Mouse (Mus musculus): Measurements from ENCODE around the gene Efcab6.

Efcab6 gene

DNA sequence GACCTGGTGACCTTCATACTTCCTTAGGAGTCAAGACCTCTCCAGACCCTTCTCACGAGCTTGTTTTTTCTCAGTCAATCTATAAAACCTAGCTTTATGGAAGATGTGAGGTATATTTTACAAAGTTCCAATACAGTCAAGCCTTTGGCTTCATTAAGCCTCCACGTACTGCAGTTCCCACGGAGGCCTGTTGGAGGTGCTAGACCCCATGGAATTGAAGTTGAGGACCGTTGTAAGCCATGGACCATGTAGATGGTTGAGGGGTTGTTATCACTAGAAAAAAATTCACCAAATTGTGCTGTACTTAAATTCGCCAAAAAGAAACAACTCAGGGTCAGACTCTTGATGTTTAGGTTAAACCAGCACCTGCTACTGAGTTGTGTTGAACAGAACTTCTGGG is 9.1 kb downstream of the Efcab6 start:
- no peak for DNase-seq

DNA sequence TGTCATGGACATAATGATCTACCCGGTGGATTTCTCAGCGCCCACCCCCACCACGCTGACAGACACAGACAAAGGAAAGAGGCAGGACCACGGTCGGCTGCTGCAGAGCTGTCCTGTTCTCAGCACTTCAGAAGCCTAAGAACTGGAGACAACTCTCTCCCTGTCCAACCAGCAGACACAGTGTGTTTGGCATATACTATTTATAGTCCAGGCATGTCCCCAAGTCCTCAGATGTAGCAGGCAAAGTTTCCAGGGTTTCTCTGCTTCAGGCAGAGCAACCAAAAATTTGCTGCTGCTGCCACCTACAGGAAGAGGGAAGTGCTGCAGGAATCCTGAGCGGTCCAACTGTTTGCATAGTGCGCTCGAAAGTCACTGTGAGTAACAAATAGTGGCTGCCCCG is 11.3 kb downstream of the Efcab6 start:
- DNase-seq = peak in 1 of 2 experiments; percentile 26

DNA sequence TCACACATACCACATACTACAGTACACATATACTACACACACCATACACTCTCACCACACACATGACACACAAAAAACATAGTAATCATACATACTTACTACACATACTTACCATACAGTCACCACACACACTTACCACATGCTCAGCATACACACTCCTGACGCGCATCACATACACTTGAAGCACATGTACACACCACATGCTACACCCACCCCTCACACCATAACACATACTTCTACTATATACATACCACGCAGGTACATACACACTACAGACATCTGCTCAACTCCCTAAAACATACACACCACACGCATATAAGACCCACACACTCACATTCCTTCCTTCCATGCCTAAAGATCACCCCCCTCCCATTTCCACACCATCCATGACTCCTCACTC is 11.9 kb downstream of the Efcab6 start:
- no peak for DNase-seq

DNA sequence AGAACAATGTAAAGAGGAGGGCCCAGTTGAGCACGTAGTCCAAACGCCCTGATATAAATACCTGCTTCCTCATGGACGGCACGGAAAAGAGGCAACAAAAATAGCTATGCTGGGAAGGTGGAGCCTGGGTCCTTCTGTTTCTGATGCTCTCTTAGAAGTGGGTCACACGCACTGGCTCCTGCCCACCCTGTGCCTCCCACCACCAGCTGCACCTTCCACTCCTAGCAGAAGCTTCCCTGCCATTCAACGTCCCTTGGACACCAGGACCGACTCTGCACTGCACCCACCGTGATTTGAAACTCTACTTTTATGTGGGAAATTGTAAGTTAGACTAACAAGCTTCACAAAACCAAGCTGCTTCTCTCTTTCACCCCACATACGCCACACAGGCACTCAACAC is 12.8 kb downstream of the Efcab6 start:
- no peak for DNase-seq

DNA sequence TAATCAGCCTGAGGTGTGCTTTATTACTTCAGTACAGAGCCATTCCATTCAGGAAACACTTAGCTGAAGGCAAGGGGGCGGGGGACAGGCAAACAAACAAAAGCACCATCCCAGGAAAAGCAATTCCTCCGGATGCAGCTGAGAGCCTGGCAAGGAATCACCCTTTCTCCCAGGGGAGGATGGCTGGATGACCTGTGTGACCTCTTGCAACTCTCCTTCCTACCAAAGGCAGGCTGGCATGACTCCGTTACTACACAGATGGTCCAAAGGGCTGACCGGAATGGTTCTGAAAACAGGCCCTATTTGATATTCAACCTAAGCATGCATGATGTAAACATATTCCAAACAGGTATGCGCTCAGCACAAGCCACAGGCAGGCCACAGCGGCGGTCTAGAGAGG is 15.6 kb downstream of the Efcab6 start:
- DNase-seq = no peak

DNA sequence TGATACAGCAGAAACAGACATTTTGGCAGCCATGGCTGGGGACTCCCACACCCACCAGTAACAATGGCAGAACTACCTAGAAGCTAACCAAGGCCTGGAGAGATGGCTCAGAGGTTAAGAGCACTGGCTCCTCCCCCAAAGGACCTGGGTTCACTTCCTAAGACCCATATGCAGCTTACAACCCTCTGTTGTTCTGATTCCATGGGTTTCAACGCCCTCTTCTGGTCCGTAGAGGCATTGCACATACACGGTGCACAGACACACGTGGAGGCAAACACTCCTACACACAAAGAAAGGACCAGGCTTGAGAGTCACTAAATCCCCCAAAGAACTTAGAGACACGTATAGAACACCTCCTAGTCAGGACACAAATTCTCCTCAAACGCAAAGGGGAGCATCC is 19.6 kb downstream of the Efcab6 start:
- no peak for DNase-seq

DNA sequence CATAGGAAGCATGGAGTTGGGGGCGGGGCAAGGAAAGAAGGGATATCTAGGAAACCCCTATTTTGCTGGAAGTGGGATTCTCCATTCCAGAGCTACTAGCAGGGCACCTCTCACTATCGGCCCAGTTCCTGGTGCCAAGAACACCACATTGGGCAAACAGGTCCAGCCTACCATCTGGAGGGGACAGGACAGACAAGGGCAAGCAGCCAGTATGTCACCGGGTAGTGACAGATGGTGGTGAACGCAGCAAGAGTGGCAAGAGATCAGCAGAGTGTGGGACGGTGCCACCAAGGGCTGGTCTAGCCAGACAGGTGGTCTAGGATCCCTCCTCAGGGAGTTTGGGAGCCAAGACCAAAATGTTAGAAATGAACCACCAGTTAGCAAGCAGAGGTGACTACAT is 28.1 kb downstream of the Efcab6 start:
- no peak for DNase-seq

DNA sequence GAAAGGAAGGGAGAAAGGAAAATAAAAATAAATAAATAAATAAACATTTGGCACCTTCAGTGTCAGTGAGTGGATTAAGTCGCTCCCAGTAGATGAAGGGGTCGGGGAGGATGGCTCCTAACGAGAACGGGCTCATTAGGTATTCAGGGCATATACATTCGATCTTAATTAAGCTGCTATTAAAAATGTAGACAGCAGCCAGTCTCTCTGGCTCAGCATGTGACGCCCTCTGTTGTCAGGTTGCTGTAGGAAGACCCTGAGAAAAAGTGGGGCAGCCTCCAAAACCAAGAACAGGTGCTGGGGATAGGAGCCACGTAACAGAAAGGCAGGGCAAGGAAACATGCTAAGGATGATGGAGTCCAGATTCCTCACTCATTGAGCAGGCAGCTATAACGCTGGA is 39.5 kb downstream of the Efcab6 start:
- no peak for DNase-seq

DNA sequence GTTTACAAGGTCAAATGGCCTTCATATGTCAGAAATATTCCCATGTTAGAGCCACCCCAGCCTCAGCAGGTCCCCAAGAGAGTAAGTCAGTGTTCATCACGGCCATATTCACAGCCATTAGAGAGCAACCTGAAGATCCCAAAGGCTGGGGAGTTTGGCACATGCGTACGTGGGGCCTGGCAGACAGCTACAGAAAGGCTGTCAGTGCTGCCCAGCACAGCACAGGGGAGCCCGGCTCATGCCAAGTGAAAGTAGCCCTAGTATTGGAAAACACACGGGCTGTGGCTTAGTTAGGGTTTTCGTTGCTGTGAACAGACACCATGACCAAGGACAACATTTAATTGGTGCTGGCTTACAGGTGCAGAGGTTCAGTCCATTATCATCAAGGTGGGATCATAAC is 40.3 kb downstream of the Efcab6 start:
- DNase-seq = no peak

DNA sequence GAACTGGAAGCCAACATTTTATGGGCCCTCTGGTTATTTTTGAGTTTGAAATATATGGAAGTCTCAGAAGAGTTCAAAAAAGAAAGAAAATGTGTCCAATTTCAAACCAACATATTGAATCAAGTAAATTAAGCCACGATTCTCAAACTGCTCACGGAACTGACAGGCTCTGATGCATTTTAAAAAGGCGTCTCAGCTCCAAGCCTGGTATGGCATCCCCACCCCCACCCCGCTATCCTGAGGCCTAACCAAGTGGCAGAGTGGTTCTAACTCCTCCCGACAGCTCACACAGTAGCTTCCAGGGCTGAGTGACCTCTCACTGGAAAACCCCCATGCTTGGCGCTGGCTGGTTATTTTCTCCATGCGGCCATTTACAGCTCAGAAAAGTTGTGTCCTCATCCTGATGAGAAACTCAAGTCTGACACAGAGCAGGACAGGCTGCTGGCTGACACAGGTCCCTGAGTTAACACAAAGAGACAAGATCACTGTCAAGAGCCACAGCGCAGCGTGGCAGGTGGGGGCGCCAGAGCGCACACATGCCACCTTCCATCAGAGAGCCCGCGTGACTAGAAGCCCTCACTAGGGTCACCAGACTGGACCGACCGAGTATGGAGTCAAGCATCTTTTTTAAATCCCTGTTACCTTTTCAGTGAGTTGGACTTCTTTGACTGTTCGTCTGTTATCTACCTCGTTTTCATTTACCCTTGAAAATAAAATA is 55.7 kb downstream of the Efcab6 start:
- DNase-seq = no peak

DNA sequence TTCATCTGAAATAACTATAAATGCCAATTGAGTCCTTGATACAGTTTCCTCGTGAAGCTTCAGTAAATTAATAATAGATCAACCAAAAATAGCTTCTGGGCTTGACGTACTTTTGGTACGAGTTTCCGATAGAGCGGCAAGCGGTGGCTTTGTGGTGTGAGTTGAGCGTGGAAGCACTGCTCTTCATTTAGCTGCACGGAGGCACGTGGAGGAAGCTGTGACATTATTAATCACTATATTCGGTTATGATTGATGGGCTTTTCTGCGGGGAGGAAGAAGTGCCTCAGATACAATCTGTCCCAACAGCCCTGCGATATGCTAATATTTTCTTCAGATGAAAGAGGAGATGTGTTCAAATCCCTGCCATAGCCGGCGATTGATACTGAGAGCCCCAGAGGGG is 60.9 kb downstream of the Efcab6 start:
- DNase-seq = no peak

DNA sequence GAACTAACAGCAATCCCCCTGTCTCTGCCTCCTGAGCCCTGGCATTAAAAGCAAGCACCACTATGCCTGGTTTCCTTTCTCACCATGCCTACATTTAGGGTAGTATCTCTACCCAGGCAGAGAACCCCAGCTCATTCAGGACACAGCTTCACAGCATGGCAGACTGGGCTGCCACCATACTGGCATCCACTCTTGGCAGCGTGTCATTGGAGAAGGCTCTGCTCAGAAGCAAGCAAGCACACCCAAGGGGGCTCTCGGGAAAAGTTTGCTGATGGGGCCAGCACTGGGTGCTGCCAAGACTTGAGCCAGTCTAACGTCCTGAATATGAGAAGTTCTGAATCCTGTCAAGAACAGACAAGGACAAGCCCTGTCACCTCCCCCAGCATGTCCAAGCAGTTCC is 66.1 kb downstream of the Efcab6 start:
- no peak for DNase-seq

DNA sequence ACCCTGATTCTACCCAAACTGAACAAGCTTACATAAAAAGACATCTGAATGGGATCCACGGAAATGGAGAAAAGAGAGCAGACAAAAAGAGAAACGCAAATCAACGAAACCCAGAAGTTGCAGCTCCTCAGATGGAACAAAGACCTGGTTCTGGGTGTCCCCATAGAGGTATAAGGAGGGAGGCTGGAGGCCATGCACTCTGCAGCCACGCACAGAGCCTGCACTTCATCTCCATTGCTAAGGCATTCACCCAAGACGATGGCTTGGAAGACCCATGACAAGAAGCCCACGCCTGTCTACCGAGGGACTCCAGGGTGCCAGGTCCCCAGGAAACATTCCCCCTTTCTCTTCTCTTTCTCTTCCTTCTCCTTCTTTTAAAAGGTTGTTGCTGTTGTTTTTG is 66.6 kb downstream of the Efcab6 start:
- no peak for DNase-seq

DNA sequence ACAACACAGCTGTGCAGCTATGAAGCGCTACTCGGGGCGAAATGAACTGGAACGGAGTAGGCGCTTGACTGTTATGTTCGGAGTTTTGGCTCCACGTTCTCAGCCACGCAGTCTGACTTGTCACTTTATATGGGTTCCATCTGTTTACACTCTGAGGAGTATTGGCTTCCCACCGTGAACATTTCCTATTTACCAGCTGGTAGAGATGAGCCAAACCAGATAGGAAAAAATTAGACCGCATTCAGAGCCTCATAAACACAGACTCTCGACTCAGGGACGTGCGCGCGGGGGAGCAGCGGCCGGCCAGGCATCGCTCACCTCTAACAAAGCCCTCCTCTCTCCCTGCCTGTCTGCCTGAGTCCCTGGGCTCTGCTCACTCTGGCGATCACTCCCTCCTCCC is 67.1 kb downstream of the Efcab6 start:
- DNase-seq = no peak

DNA sequence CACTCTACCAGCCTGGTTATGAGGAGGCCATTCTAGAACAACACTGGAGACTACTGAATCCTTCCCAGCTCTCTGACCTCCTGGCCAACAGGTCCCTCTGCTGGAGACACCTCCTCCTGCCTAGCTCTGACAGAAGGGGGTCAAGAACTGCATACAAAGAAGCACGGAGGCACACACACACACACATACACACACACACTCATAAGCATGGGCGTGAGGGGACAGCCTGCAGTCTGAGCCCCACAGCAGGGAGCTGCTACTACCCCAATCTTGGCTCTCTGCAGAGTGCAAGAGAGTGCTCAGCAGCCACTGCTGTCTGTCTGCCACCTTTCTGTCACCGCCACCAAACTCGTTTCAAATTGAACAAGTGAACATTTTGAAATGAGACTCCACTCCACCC is 67.6 kb downstream of the Efcab6 start:
- DNase-seq = no peak

DNA sequence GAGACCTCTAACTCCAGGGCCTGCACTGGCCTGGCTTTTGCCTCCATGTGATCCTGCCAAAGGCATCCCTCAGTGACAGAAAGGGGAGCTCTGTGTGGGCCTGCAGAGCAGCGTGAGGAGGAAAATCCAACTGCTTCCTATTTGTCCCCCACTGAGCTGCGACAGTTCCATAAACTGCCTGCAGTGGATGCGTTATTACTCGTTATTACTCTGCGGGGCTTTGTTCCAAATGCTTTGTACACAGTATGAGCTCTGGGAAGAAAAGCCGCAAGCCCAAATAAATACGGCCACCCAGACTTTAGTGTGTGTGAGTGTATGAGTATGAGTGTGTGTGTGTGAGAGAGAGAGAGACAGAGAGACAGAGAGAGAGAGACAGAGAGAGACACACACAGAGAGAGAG is 68.3 kb downstream of the Efcab6 start:
- no peak for DNase-seq

DNA sequence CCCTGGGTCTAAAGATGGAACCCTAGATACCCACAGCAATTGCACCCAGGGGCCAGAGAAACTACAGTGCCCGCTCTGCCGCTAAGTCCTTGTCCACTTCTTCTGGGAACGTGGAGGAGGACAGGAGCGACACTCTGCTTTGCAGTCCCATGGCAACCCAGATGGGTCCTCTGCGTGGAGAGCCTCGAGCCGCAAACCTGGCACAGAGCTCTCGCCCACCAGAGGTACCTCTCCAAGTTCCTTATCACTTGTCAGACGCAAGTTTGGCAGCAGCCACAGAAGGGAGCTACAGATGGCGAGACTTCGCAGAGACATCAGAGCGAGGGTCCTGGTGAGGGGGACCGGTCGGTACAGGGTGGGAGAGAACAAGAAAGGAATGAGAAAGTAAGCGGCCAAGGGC is 73.0 kb downstream of the Efcab6 start:
- no peak for DNase-seq

DNA sequence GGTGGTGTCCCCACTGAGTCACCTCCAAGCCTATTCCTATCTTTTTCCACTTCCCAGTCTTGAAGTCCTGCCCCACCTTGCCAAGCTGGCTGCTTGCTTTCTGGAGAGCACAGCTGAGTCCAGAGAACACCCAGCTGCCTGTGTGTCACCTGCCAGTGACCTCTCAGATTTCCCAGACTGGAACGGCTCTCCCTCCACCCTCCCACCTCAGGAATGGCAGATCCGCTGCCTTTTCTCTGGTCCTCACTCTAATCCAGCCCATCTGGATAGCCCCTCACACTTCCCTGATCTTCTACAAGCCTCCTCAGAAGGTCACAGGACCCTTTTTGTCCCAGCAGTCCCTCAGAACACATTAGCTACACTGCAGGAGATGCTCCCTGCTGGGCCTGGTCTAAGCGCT is 73.7 kb downstream of the Efcab6 start:
- DNase-seq = no peak

DNA sequence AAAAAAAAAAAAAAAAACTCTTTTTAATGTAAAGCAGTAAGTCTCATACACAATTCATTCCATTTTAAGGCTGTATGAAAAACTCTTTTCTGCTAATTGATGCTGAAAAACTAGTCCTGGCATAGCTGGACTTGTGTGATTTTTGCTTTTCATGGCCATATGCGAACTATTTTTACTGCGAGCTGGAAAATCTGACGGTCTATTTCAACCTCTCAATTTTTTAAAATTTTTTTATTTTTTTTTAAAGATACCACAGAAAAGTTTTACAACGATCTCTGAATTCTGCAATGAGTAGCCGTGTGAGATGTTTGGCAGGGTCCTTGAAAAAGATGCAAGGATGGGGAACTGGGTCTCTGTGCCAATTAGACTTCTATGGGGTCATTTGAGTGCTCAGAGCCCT is 75.9 kb downstream of the Efcab6 start:
- no peak for DNase-seq

DNA sequence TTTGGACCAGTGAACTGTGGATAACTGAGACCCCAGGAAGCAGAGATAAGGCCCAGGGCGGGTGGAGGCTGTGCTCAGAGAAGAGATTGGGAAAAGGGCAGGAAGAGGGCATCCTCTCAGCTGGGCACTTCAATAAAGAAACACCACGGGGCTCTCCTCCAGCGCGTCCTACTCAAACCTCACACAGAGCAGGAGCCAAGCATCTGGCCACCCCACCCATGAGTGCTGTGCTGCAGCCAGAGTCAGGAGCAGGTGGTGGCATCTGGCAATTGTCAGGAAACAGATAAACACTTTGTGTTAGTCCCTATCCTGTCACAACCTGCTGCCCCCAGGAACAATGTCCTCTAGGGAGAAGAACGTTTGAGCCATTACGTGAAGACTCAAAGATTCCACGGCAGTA is 77.1 kb downstream of the Efcab6 start:
- DNase-seq = no peak

DNA sequence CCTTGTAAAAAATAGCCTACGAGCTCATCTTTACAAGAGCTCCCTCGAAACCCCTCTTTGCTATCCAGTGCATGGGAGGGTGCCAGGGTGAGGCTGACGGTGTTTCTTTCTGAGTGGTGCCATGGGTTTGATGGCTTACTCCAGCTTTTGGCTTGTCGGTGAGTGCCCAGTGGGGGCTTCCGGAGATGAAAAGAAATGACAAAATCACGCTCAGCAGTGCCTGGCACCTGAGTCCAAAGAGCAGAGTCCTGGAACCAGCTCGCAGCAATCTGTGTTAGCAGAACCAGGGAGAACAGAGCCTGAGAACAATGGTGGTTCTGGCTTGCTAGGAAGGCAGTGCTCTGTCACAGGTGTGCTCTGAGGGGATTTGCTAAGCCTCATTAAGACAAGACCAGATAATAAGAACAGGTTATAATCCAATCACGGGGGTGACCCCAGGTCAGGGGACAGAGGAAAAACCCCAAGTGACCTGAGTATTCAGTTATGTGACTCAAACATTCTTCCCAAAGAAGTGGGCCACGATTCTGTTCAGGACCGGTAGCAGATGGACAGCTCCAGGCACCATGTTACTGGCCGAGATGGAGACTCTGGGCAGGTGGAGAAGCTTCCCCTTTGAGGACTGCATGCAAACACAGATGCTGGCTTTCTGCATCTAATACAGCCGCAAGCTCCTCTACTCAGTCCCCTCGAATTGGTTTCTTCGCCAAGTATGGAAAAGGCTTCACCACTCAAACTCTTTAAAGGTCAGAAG is 82.8 kb downstream of the Efcab6 start:
- no peak for DNase-seq

DNA sequence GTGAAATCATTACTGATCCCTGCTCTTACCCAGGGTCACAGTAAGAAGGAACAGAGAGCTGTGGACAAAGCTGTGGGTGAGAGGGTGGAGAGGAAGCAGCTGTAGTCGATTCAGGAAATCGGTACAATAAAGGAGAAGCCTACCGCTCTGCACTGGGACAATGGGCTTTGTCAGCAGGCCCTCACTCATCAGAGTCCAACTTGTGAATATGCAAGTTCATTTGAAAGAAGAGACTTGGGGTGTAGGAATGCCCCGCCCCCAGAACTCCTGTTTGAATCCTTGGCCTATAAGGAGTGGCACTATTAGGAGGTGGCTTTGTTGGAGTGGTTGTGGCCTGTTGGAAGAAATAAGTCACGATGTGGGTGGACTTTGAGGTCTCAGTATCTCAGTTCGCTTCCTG is 86.3 kb downstream of the Efcab6 start:
- DNase-seq = no peak

DNA sequence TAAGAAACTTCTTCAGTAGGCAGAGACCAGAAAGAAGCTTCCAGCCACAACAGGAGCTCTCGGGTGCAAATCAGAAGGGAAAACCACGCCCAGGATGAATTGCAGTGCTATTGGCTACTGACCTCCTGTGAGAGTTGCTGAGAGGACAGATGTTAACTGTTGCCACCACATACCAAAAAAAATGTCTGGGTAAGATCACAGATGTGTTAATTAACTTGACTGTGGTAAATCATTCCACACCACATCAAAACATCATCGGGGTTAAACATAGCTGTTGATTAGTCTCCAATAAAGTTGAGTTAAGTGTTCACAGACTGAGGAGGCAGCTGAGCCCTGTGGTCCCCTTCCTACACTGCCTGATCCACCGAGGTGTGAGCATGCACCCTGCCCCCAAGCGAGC is 88.1 kb downstream of the Efcab6 start:
- DNase-seq = no peak

DNA sequence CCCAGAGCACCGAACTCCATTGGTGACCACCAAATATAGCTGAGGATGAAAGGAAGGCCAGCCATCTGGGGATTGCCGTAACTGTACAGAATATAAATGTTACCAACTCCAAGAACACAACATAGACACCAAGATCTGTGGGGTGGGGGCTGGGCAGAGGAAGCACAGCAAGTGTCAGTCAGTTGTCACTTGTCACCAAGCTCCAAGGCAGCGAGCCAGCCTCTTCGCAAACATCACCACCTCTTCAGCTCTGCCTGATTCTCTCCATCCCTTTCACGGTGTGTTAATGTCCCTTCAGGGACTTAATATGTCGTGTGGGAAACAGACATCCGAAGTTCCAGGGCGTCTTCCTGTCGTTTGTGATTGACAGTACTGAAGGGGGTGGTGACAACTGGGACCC is 93.0 kb downstream of the Efcab6 start:
- no peak for DNase-seq

DNA sequence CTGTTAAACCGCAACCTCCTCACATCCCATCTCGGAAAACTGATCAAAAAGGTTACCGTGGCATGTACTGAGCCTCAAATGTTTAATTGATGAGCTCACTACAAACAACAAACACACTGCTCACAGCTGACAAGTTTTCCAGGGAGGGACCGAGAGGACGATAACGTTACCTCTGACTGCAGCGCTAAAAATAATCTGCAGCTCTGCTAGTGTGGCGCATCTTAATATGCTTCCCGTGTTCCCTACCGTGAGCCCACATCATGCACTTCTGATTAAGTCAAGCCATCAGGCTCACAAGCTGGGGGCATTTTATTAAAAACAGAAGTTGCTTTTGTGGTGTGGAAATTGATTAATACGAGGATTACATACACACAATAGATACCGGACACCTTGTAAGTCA is 97.4 kb downstream of the Efcab6 start:
- no peak for DNase-seq

All from thymus, postnatal 36 days (tissue).